Mouse (Mus musculus): ENCODE measurements around the gene Maip1.

DNA sequence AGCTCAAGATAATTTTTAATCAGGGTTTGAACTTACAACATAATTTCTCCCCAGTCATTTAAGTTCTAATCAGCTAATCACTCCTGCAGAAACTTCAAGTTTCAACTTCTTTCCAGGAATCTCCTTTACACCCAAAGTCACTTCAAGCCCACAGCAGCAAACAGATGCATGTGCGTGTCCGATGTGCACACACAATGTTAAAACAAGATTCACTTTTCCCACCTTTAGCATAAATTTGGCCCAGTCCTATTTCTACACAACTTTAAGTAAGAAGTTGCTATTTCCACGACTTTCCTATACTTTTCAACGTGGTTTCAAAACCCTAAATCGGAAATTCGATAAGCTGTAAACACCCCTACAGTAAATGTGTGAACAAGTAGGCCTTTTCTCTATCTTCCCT is 29.3 kb upstream of the Maip1 start:
- no peak for TF ChIP-seq CTCF (conservative IDR thresholded peaks at IDR 0.05; ENCODE audit: low read length)
- TF ChIP-seq NANOG (IDR thresholded peaks at IDR 0.05; ENCODE audit: borderline replicate concordance, low read length), result no peak
- no peak for TF ChIP-seq POU5F1 (IDR thresholded peaks at IDR 0.05; ENCODE audit: borderline replicate concordance, low read length)
